Comparison of ENCODE assay signal across 8 mouse cellular contexts in genomic region chr9:49980344-49981207, GRCm38 (mm10).
DNase-seq lines count a peak whose midpoint lies in the region; ATAC-seq and TF ChIP-seq lines count a peak whose summit lies in the region.

No protein-coding gene starts in this region.

- 44% methylated on average over 7 of the region's 7 CpGs for WGBS in neural tube, embryonic 14.5 days
- WGBS in thymus, adult 2 months, result 59% methylated on average over 7 of the region's 7 CpGs

- DNase-seq in heart, adult 11 months, result peak; percentile 94
- no peak for DNase-seq in heart, postnatal 25 days (ENCODE audit: low spot score)
- peak; percentile 63 for DNase-seq in adrenal gland, postnatal 10 days
- peak; percentile 95 for DNase-seq in fibroblast of lung, adult 2 months (ENCODE audit: low read depth)
- DNase-seq in heart, postnatal 14 days, result peak; percentile 48 to 60
- DNase-seq in layer of hippocampus, postnatal 10 days (ENCODE audit: low spot score in 2 of 2), result peak; percentile 59 to 67
- no peak for DNase-seq in thymus, adult 2 months

- intact Hi-C loops in heart, postnatal 25 days (cut with DNase I), result no loop called here
- intact Hi-C loops in heart, postnatal 14 days (cut with DNase I), result no loop called here

- H3K9me3 ChIP-seq in neural tube, embryonic 14.5 days (ENCODE audit: control insufficient read depth, low read length), result no peaks in the 10 kb centered on the region

- no peak for TF ChIP-seq POLR2A in thymus, adult 2 months (IDR thresholded peaks at IDR 0.05; ENCODE audit: control insufficient read depth, extremely low read depth, insufficient read depth, low read length, poor library complexity)

- no peak overlapping the region for H3K4me2 ChIP-seq in neural tube, embryonic 14.5 days (ENCODE audit: low read depth, low read length)

- no peaks in the 10 kb centered on the region for H3K27me3 ChIP-seq in neural tube, embryonic 14.5 days (ENCODE audit: control insufficient read depth, insufficient read depth, low read length)
- H3K27me3 ChIP-seq in thymus, adult 2 months (ENCODE audit: control insufficient read depth, insufficient read depth, low read length), result no peaks in the 10 kb centered on the region

- H3K4me3 ChIP-seq in neural tube, embryonic 14.5 days (ENCODE audit: low read depth, low read length), result no peak overlapping the region
- no peak overlapping the region for H3K4me3 ChIP-seq in thymus, adult 2 months (ENCODE audit: control insufficient read depth, insufficient read depth, low read length)

- H3K9ac ChIP-seq in neural tube, embryonic 14.5 days (replicated peaks; ENCODE audit: low read depth, low read length), result no peak overlapping the region

- no peak for TF ChIP-seq CTCF in thymus, adult 2 months (IDR thresholded peaks at IDR 0.05; ENCODE audit: borderline replicate concordance, control insufficient read depth, extremely low read depth, insufficient read depth, low read length, poor library complexity)

- H3K36me3 ChIP-seq in neural tube, embryonic 14.5 days (ENCODE audit: control insufficient read depth, insufficient read depth, low read length), result no peaks in the 10 kb centered on the region
- H3K36me3 ChIP-seq in thymus, adult 2 months (ENCODE audit: control insufficient read depth, insufficient read depth, low read length), result no peaks in the 10 kb centered on the region

- H3K27ac ChIP-seq in neural tube, embryonic 14.5 days (ENCODE audit: low read depth, low read length), result no peak overlapping the region
- no peak overlapping the region for H3K27ac ChIP-seq in thymus, adult 2 months (ENCODE audit: control insufficient read depth, insufficient read depth, low read length)

- peak; percentile 69; the same call in 1 of the 2 replicates for ATAC-seq in neural tube, embryonic 14.5 days (ENCODE audit: low read depth)

- H3K4me1 ChIP-seq in neural tube, embryonic 14.5 days (ENCODE audit: control insufficient read depth, insufficient read depth, low read length), result peaks cover 4% of the 10 kb centered on the region; the same call in 1 of the 2 replicates
- no peaks in the 10 kb centered on the region for H3K4me1 ChIP-seq in thymus, adult 2 months (replicated peaks; ENCODE audit: control insufficient read depth, insufficient read depth, low read length)

Comparison
In these comparisons a context has a peak if more than half of its experiments do, and no peak if none do; other contexts are left out.
1. DNase-seq: peak in heart, adult 11 months (single experiment), adrenal gland, postnatal 10 days (single experiment), fibroblast of lung, adult 2 months (single experiment), heart, postnatal 14 days (2 of 2) and layer of hippocampus, postnatal 10 days (2 of 2); none in heart, postnatal 25 days (single experiment) and thymus, adult 2 months (single experiment).